Mouse (Mus musculus) frontal cortex, postnatal 14 days (tissue): ENCODE data around the gene Nans.

ENCODE experiments used
- DNase-seq, 2 experiments: peaks; one replicate each; pipeline ENCODE4 v3.0.0; 2022; ENCODE audit warnings: low spot score in 2 of 2

Nans gene

GRCm38 (mm10) chr4:46532926-46533325 is 43.9 kb downstream of the Nans start:
- no peak for DNase-seq

- no peak for DNase-seq
Observed at GRCm38 (mm10) chr4:46533934-46534720, 45.1 kb downstream of the Nans start.

- DNase-seq, result no peak
Observed at GRCm38 (mm10) chr4:46535094-46535830, 46.2 kb downstream of the Nans start.

- no peak for DNase-seq
Observed at GRCm38 (mm10) chr4:46535840-46536361, 46.9 kb downstream of the Nans start, which contains the start of gene Trim14. Gene Trim14, minus strand, starts transcription at chr4:46536141.

- no peak for DNase-seq
Observed at GRCm38 (mm10) chr4:46539167-46539566, 50.1 kb downstream of the Nans start.

- no peak for DNase-seq
Observed at GRCm38 (mm10) chr4:46541707-46542106, 52.7 kb downstream of the Nans start.

GRCm38 (mm10) chr4:46543366-46544050 is 54.5 kb downstream of the Nans start:
- DNase-seq, result no peak

GRCm38 (mm10) chr4:46544313-46544712 is 55.3 kb downstream of the Nans start:
- no peak for DNase-seq

GRCm38 (mm10) chr4:46545498-46545897 is 56.5 kb downstream of the Nans start:
- DNase-seq, result no peak

GRCm38 (mm10) chr4:46546709-46547108 is 57.7 kb downstream of the Nans start:
- no peak for DNase-seq

GRCm38 (mm10) chr4:46549979-46550378 is 60.9 kb downstream of the Nans start:
- DNase-seq, result no peak

GRCm38 (mm10) chr4:46550406-46550805 is 61.4 kb downstream of the Nans start:
- DNase-seq, result no peak
